Mouse (Mus musculus) spleen, adult 2 months (tissue): ENCODE results near the gene Snx15. TPM values are rescaled to one million over a fixed set of nuclear protein-coding genes. Genes with fewer than 3 reads are reported as not detected.

ENCODE experiments used
- DNase-seq, 2 experiments: peaks; one replicate each; pipeline versions ENCODE4 v3.0.0 to v3.0.0-alpha.2; 2012 to 2021; ENCODE audit warnings: low spot score in 2 of 2, low read depth in 1 of 2
- H3K27ac ChIP-seq: fragments of 200-500 bp; 2 replicates; pipeline ENCODE4 v1.5.1; 2012; ENCODE audit warnings: low read length, inconsistent platforms; ENCODE audit not compliant: insufficient read depth
- H3K27me3 ChIP-seq: fragments of 200-500 bp; 2 replicates; pipeline ENCODE4 v1.6.1; 2012; ENCODE audit warnings: mild to moderate bottlenecking, moderate library complexity, low read length, inconsistent platforms; ENCODE audit not compliant: control insufficient read depth, insufficient read depth
- H3K36me3 ChIP-seq: fragments of 200-500 bp; 2 replicates; pipeline ENCODE4 v1.6.1; 2012; ENCODE audit warnings: mild to moderate bottlenecking, low read length, inconsistent platforms; ENCODE audit not compliant: control insufficient read depth, insufficient read depth
- H3K4me1 ChIP-seq: fragments of 200-500 bp; 2 replicates; pipeline ENCODE4 v1.6.1; 2011; ENCODE audit warnings: inconsistent platforms; ENCODE audit not compliant: control insufficient read depth, insufficient read depth, insufficient read length
- H3K4me3 ChIP-seq: fragments of 200-500 bp; 2 replicates; pipeline ENCODE4 v1.5.1; 2011; ENCODE audit warnings: mild to moderate bottlenecking, inconsistent platforms; ENCODE audit not compliant: insufficient read depth, insufficient read length; ENCODE audit errors: extremely low read depth
- CTCF ChIP-seq: fragments of 200-500 bp; IDR thresholded peaks from 2 replicates; pipeline ENCODE4 v1.5.1; 2011; ENCODE audit warnings: mild to moderate bottlenecking, inconsistent platforms; ENCODE audit not compliant: insufficient read depth, insufficient read length, insufficient replicate concordance; ENCODE audit errors: extremely low read depth
- POLR2A ChIP-seq: fragments of 200-500 bp; IDR thresholded peaks from 2 replicates; pipeline ENCODE4 v1.6.1; 2011; ENCODE audit warnings: low read depth, low read length, inconsistent platforms
- WGBS: fragments of 180-500 bp; shearing (Covaris S2); methylation state at CpG from one replicate; pipeline ENCODE4 v1.1.7; 2018; 5-methylcytosine and 5-hydroxymethylcytosine counted together
- polyA plus RNA-seq: library from polyadenylated mRNA; depleted of rRNA; stranded (reverse); fragments of >200 nt; gene quantifications from 2 replicates; pipeline ENCODE4 v1.2.3, GENCODE M21; 2012; rRNA removed

Gene Snx15
- polyA plus RNA-seq, 1 experiment, result 50.9 TPM

DNA sequence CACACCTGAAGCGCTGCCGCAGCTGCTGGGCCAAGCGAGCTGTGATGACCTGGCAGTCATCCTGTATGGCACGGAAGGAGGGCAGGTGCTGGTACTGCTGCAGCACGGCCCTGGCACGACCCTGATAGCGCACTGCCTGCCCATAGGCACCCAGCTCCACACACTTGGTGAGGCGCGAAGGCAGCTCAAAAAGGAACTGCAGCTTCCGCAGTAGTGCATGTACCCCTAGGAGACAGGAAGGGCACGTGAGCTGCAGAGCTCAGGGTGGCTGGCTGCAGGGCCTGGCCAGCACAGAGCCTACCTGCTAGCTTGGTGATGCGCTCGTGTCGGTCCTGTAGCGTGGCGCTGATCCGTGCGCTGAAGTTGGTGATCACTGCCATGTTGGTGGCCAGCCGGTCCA is 56.8 kb downstream of the Snx15 start:
- H3K27ac ChIP-seq, result peak overlapping the region; percentile 68
- H3K27me3 ChIP-seq, result no peaks in the 10 kb centered on the region
- peaks cover 11% of the 10 kb centered on the region for H3K36me3 ChIP-seq
- DNase-seq, result no peak
- TF ChIP-seq CTCF, result no peak
- no peak; the same call in 1 of the 2 replicates for TF ChIP-seq POLR2A
- whole genome bisulfite sequencing, result 79% methylated on average over 19 of the region's 19 CpGs
- H3K4me1 ChIP-seq, result peaks cover 9% of the 10 kb centered on the region
- no peak overlapping the region; the same call in 1 of the 2 replicates for H3K4me3 ChIP-seq

DNA sequence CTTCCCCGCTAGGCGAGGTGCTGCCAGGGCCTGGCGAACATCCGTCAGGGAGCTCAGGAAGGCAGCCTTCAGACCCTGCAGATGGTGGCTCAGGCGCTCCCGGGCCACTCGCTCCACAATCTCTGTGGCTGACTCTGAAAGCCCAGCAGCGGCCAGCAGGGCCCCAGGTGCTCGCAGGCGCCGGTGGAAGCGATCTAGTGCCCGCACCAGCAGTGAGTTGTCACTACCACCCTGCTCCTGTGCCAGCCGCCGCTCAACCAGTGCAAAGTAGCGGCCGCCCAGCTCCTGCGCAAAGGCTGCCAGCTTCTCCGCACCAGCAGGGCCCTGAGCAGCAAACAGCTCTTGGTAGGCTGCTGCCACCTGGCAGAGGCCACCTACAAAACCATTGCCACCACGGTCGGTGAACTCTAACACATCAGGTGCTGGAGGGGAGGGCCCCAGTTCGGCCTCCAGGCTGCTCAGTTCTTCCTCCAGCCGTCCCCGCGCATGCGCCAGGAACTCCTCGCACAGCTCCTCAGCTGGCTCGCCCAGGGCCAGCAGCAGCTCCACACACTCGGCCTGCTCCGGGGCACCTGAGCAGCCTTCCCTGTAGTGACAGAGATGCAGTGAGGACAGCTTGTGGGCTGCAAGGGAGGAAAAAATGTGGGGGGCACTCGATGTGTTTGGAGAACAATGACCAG is 57.4 kb downstream of the Snx15 start:
- Histone ChIP-seq H3K36me3 (peaks cover 11% of the 10 kb centered on the region), H3K27ac (peak overlapping the region; percentile 68), H3K4me3 (no peak overlapping the region; the same call in 1 of the 2 replicates), H3K27me3 (no peaks in the 10 kb centered on the region), H3K4me1 (peaks cover 7% of the 10 kb centered on the region)
- no peak for DNase-seq
- 90% methylated on average over 31 of the region's 31 CpGs for WGBS
- TF ChIP-seq POLR2A (no peak), CTCF (no peak)

DNA sequence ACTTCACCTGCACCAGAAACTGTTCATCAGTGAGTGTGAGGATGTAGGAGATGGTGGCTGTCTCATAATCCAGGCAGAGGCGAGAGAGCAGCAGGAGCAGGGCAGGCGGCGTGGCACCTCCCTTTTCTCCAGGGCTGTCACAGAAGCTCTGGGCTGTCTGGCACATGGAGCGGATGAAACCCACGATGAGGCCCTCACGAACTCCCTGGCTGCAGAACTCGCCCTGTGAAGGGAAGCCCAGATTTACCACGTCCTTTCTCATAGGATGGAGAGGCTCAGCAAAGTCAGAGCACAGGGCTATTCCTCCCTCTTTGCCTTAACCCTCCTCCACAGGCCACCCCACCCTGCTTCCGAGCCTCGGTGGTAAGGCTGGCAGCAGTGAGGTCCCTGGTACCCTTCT is 58.3 kb downstream of the Snx15 start:
- WGBS, result 86% methylated on average over 10 of the region's 10 CpGs
- Histone ChIP-seq H3K27me3 (no peaks in the 10 kb centered on the region), H3K36me3 (peaks cover 11% of the 10 kb centered on the region), H3K27ac (no peak overlapping the region), H3K4me3 (no peak overlapping the region), H3K4me1 (peaks cover 7% of the 10 kb centered on the region)
- no peak for DNase-seq
- no peak for TF ChIP-seq CTCF
- no peak for TF ChIP-seq POLR2A

Other genes starting within 250 kb of the Snx15 start
- gene Tigd3, start 234.2 kb downstream of the Snx15 start, polyA plus RNA-seq, result 1.3 TPM in 2 replicates
- gene Dpf2, start 215.3 kb downstream of the Snx15 start, polyA plus RNA-seq, result 59.9 and 74.8 TPM in 2 replicates
- 8.1 and 8.2 TPM in 2 replicates for gene Cdc42ep2, start 203.5 kb downstream of the Snx15 start, polyA plus RNA-seq
- gene Pola2, start 164.1 kb downstream of the Snx15 start, polyA plus RNA-seq, result 40.5 and 48.0 TPM in 2 replicates
- gene Slc22a20, start 142.2 kb downstream of the Snx15 start, polyA plus RNA-seq, result not detected in 2 replicates
- gene Capn1, start 112.4 kb downstream of the Snx15 start, polyA plus RNA-seq, result 50.8 and 53.0 TPM in 2 replicates
- 108 and 124 TPM in 2 replicates for gene Syvn1, start 81.7 kb downstream of the Snx15 start, polyA plus RNA-seq
- gene Mrpl49, start 70.5 kb downstream of the Snx15 start, polyA plus RNA-seq, result 11.0 TPM in 2 replicates
- gene Fau, start 70.5 kb downstream of the Snx15 start, polyA plus RNA-seq, result 1,884 and 3,019 TPM in 2 replicates
- 38.5 and 61.3 TPM in 2 replicates for gene Znhit2, start 67.1 kb downstream of the Snx15 start, polyA plus RNA-seq
- 14.0 and 23.4 TPM in 2 replicates for gene Tm7sf2, start 59.9 kb downstream of the Snx15 start, polyA plus RNA-seq
- gene Vps51, start 51.1 kb downstream of the Snx15 start, polyA plus RNA-seq, result 72.9 and 85.0 TPM in 2 replicates
- gene Tmem262, start 48.3 kb downstream of the Snx15 start, polyA plus RNA-seq, result 0.34 TPM in 1 of 2 replicates, not detected in the other
- gene Gm28374, start 46.0 kb downstream of the Snx15 start, polyA plus RNA-seq, result 0.46 TPM in 1 of 2 replicates, not detected in the other
- 66.9 and 85.9 TPM in 2 replicates for gene Zfpl1, start 43.3 kb downstream of the Snx15 start, polyA plus RNA-seq
- 3.6 and 4.4 TPM in 2 replicates for gene Cdca5, start 43.3 kb downstream of the Snx15 start, polyA plus RNA-seq
- gene AC131692.1, start 33.9 kb downstream of the Snx15 start, polyA plus RNA-seq, result 0.19 TPM in 1 of 2 replicates, not detected in the other
- gene Naaladl1, start 22.5 kb downstream of the Snx15 start, polyA plus RNA-seq, result 0.49 and 0.60 TPM in 2 replicates
- gene Sac3d1, start 9.7 kb downstream of the Snx15 start, polyA plus RNA-seq, result 30.4 and 46.7 TPM in 2 replicates
- 8.0 and 10.8 TPM in 2 replicates for gene Batf2, start 12.7 kb upstream of the Snx15 start, polyA plus RNA-seq
- 51.8 and 64.8 TPM in 2 replicates for gene Arl2, start 13.2 kb upstream of the Snx15 start, polyA plus RNA-seq
- gene Majin, start 56.1 kb upstream of the Snx15 start, polyA plus RNA-seq, result 0.15 and 0.30 TPM in 2 replicates
- 0.42 and 0.57 TPM in 2 replicates for gene Gpha2, start 98.1 kb upstream of the Snx15 start, polyA plus RNA-seq
- gene Ppp2r5b, start 107.6 kb upstream of the Snx15 start, polyA plus RNA-seq, result 36.9 and 56.1 TPM in 2 replicates
- gene Atg2a, start 113.4 kb upstream of the Snx15 start, polyA plus RNA-seq, result 47.4 and 57.5 TPM in 2 replicates
- 285 and 377 TPM in 2 replicates for gene Ehd1, start 148.4 kb upstream of the Snx15 start, polyA plus RNA-seq
- 7.7 and 8.9 TPM in 2 replicates for gene Cdc42bpg, start 178.2 kb upstream of the Snx15 start, polyA plus RNA-seq
- gene Men1, start 206.7 kb upstream of the Snx15 start, polyA plus RNA-seq, result 54.2 and 57.2 TPM in 2 replicates
- gene Map4k2, start 212.8 kb upstream of the Snx15 start, polyA plus RNA-seq, result 487 and 792 TPM in 2 replicates
- gene Sf1, start 235.4 kb upstream of the Snx15 start, polyA plus RNA-seq, result 177 and 239 TPM in 2 replicates